Mouse (Mus musculus) ES-Bruce4 (cell line): ENCODE results near the gene Mgme1. TPM values are rescaled to one million over a fixed set of nuclear protein-coding genes. Genes with fewer than 3 reads are reported as not detected.

Experiments
- H3K27ac ChIP-seq: 2 replicates; pipeline ENCODE4 v1.5.1; 2012; ENCODE audit warnings: low read length, inconsistent platforms; ENCODE audit not compliant: insufficient read depth
- H3K27me3 ChIP-seq: 2 replicates; pipeline ENCODE4 v1.6.1; 2012; ENCODE audit warnings: mild to moderate bottlenecking, low read length, inconsistent platforms; ENCODE audit not compliant: control insufficient read depth, poor library complexity, insufficient read depth, severe bottlenecking
- H3K36me3 ChIP-seq: 2 replicates; pipeline ENCODE4 v1.6.1; 2012; ENCODE audit warnings: inconsistent platforms, mild to moderate bottlenecking, low read length, moderate library complexity; ENCODE audit not compliant: control insufficient read depth, poor library complexity, insufficient read depth, severe bottlenecking
- H3K4me1 ChIP-seq: one replicate; pipeline ENCODE4 v1.8.1; 2011; ENCODE audit warnings: low read length; ENCODE audit not compliant: control insufficient read depth, insufficient read depth
- H3K4me3 ChIP-seq: 2 replicates; pipeline ENCODE4 v1.5.1; 2011; ENCODE audit warnings: low read depth, mild to moderate bottlenecking, low read length
- H3K9ac ChIP-seq: 2 replicates; pipeline ENCODE4 v1.6.1; 2012; ENCODE audit warnings: low read depth, mild to moderate bottlenecking, inconsistent platforms; ENCODE audit not compliant: poor library complexity, severe bottlenecking
- H3K9me3 ChIP-seq: replicated peaks from 2 replicates; pipeline ENCODE4 v1.6.1; 2012; ENCODE audit warnings: mild to moderate bottlenecking, low read length, inconsistent platforms; ENCODE audit not compliant: control insufficient read depth, poor library complexity, insufficient read depth, severe bottlenecking
- CTCF ChIP-seq: IDR thresholded peaks from one replicate; pipeline ENCODE4 v1.8.1; 2011; ENCODE audit warnings: low read depth, low read length
- EP300 ChIP-seq: IDR thresholded peaks from 2 replicates; pipeline ENCODE4 v1.6.1; 2011; ENCODE audit warnings: low read depth, low read length; ENCODE audit not compliant: insufficient read depth
- POLR2A ChIP-seq: IDR thresholded peaks from one replicate; pipeline ENCODE4 v1.8.1; 2011; ENCODE audit warnings: low read length; ENCODE audit not compliant: insufficient read depth
- polyA plus RNA-seq: library from polyadenylated mRNA; stranded (reverse); fragments of >200 nt; gene quantifications from 2 replicates; pipeline ENCODE4 v1.2.4, GENCODE M21; 2011; ENCODE audit warnings: low read depth; ENCODE audit not compliant: missing spikeins, insufficient read depth, insufficient read length

Mgme1 gene
- polyA plus RNA-seq, 1 experiment, result 35.8 TPM

DNA sequence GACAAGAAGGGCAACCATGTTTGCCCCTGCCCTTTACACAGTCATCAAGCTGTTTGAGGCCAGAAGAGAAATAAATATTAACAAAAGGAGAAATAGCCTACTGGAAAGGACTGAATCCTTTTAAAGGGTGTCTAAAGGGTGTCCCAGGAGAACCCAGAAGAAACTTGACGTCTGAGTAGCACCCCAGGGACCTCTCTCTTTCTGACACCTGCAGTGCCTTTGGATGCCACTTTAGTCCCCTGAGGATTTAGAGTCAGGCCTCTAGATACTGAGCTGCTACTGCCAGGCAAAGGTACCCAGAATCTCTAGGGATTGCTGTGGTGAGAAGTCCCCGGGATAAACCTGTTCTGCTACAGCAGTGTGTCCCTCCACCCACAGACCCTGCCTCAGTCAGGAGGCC, 31.1 kb upstream of the Mgme1 start:
- Histone ChIP-seq H3K9me3 (peaks cover 4% of the 10 kb centered on the region; the same call in 1 of the 2 replicates), H3K9ac (no peak overlapping the region), H3K4me3 (no peak overlapping the region), H3K4me1 (no peaks in the 10 kb centered on the region), H3K27me3 (no peaks in the 10 kb centered on the region; the same call in 1 of the 2 replicates), H3K36me3 (no peaks in the 10 kb centered on the region), H3K27ac (no peak overlapping the region)
- TF ChIP-seq EP300, result no peak
- no peak for TF ChIP-seq POLR2A
- TF ChIP-seq CTCF, result no peak

- no peaks in the 10 kb centered on the region for H3K4me1 ChIP-seq
- no peaks in the 10 kb centered on the region for H3K36me3 ChIP-seq
- no peaks in the 10 kb centered on the region for H3K9me3 ChIP-seq
- H3K27ac ChIP-seq, result no peak overlapping the region
- no peak overlapping the region for H3K4me3 ChIP-seq
- TF ChIP-seq CTCF, result no peak
- no peak for TF ChIP-seq EP300
- TF ChIP-seq POLR2A, result no peak
- H3K9ac ChIP-seq, result no peak overlapping the region
- H3K27me3 ChIP-seq, result no peaks in the 10 kb centered on the region; the same call in 1 of the 2 replicates
Observed at GRCm38 (mm10) chr2:144240095-144240899, 30.2 kb upstream of the Mgme1 start.

- H3K27ac ChIP-seq, result no peak overlapping the region
Observed at GRCm38 (mm10) chr2:144245464-144245863, 25.0 kb upstream of the Mgme1 start.

DNA sequence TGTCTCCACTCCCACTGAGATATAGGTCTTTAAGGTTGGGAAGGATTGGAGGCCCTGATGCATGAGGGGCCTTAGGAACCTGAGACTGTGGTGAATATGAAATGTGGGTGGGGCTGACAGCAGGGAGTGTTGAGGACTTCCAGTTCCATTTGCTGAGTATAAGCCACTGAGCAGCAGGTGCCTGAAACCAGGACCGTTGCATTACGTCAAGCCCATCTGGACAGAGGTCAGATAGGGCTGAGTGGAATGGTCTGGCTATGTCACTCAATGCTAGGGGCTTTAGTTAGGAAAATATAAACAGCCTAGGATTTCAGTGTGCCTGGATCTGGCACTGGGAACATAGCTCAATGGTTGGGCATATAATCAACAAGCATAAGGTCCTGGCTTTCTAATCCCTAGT, 24.2 kb upstream of the Mgme1 start:
- no peak overlapping the region for H3K27ac ChIP-seq
- H3K27me3 ChIP-seq, result no peaks in the 10 kb centered on the region
- H3K4me3 ChIP-seq, result no peak overlapping the region
- H3K9me3 ChIP-seq, result no peaks in the 10 kb centered on the region
- H3K9ac ChIP-seq, result no peak overlapping the region
- peaks cover 19% of the 10 kb centered on the region for H3K36me3 ChIP-seq
- TF ChIP-seq EP300 (no peak), CTCF (no peak), POLR2A (no peak)
- no peaks in the 10 kb centered on the region for H3K4me1 ChIP-seq

More at GRCm38 (mm10) chr2:144245464-144245863, 25.0 kb upstream of the Mgme1 start:
- Histone ChIP-seq H3K4me1 (no peaks in the 10 kb centered on the region), H3K9ac (no peak overlapping the region), H3K36me3 (peaks cover 12% of the 10 kb centered on the region), H3K4me3 (no peak overlapping the region), H3K27me3 (no peaks in the 10 kb centered on the region), H3K9me3 (no peaks in the 10 kb centered on the region)
- TF ChIP-seq CTCF (no peak), POLR2A (no peak), EP300 (no peak)

GRCm38 (mm10) chr2:144247337-144247978, 23.0 kb upstream of the Mgme1 start:
- no peak overlapping the region for H3K4me3 ChIP-seq
- no peak for TF ChIP-seq CTCF
- no peak for TF ChIP-seq POLR2A
- TF ChIP-seq EP300, result no peak
- no peaks in the 10 kb centered on the region for H3K27me3 ChIP-seq
- H3K9ac ChIP-seq, result no peak overlapping the region
- H3K9me3 ChIP-seq, result no peaks in the 10 kb centered on the region
- peaks cover 30% of the 10 kb centered on the region for H3K36me3 ChIP-seq
- no peaks in the 10 kb centered on the region for H3K4me1 ChIP-seq
- no peak overlapping the region for H3K27ac ChIP-seq
